Mouse (Mus musculus) neural tube, embryonic 14.5 days (tissue): ENCODE measurements at regions not wholly inside any gene's neighbourhood (a gene's known extent, or its start where the extent isn't known, plus 50 kb on each side); places are given as distances from the start of the nearest gene placed in this dataset.

Experiments
- ATAC-seq: fragments of 200-750 bp; cut with Nextera tagmentation; 2 replicates; pipeline ENCODE4 v1.8.0; 2017; ENCODE audit warnings: low read depth, mild to moderate bottlenecking, moderate TSS enrichment, moderate library complexity
- H3K27ac ChIP-seq: fragments of 300-500 bp; sonication (generic); 2 replicates; pipeline ENCODE4 v1.5.1; 2014; ENCODE audit warnings: low read depth, mild to moderate bottlenecking, control low read depth, low read length, moderate library complexity, mixed read lengths
- H3K27me3 ChIP-seq: fragments of 300-500 bp; sonication (generic); 2 replicates; pipeline ENCODE4 v1.6.1; 2014; ENCODE audit warnings: low read length; ENCODE audit not compliant: control insufficient read depth, insufficient read depth
- H3K36me3 ChIP-seq: fragments of 300-500 bp; sonication (generic); 2 replicates; pipeline ENCODE4 v1.6.1; 2014; ENCODE audit warnings: low read length, mixed read lengths; ENCODE audit not compliant: control insufficient read depth, insufficient read depth
- H3K4me1 ChIP-seq: fragments of 300-500 bp; sonication (generic); 2 replicates; pipeline ENCODE4 v1.6.1; 2014; ENCODE audit warnings: low read length; ENCODE audit not compliant: control insufficient read depth, insufficient read depth
- H3K4me2 ChIP-seq: fragments of 300-500 bp; sonication (generic); 2 replicates; pipeline ENCODE4 v1.6.1; 2014; ENCODE audit warnings: mild to moderate bottlenecking, low read depth, low read length, control low read depth
- H3K4me3 ChIP-seq: fragments of 300-500 bp; sonication (generic); 2 replicates; pipeline ENCODE4 v1.5.1; 2014; ENCODE audit warnings: low read depth, low read length, control low read depth, mixed read lengths
- H3K9ac ChIP-seq: fragments of 300-500 bp; sonication (generic); replicated peaks from 2 replicates; pipeline ENCODE4 v1.6.1; 2014; ENCODE audit warnings: low read depth, mild to moderate bottlenecking, control low read depth, low read length, mixed read lengths
- H3K9me3 ChIP-seq: fragments of 300-500 bp; sonication (generic); 2 replicates; pipeline ENCODE4 v1.6.1; 2016; ENCODE audit warnings: low read length; ENCODE audit not compliant: control insufficient read depth
- WGBS: fragments of 180-500 bp; shearing (Covaris S2); extraction: QIAGEN DNeasy Blood & Tissue Kit; methylation state at CpG from one replicate; pipeline ENCODE4 v1.1.7; 2014; 5-methylcytosine and 5-hydroxymethylcytosine counted together

DNA sequence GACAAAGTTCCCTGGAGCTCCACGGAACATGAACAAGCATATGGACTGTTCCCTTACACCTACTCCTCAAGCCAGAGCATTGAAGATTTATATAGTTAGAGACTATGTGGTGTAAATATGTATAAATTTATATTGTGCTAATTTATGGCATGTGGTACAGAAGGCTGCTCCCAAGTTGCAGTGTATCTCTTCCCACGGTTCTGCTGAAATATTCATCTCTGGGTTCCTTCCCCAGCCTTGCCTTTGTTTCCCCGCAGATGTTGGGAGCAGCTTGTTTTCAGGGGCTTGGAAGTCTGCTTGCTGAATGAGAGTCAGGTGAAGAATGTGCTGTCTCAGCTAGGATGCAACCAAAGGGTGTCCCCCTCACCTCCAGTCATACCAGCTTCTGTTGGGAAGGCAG is 128.0 kb upstream of the Atxn1 start:
- WGBS = 95% methylated on average over 3 of the region's 3 CpGs
- Histone ChIP-seq H3K27ac (no peak overlapping the region), H3K27me3 (no peaks in the 10 kb centered on the region), H3K4me1 (no peaks in the 10 kb centered on the region), H3K9me3 (no peaks in the 10 kb centered on the region), H3K4me3 (no peak overlapping the region), H3K36me3 (no peaks in the 10 kb centered on the region), H3K4me2 (no peak overlapping the region), H3K9ac (no peak overlapping the region)
- ATAC-seq = no peak

DNA sequence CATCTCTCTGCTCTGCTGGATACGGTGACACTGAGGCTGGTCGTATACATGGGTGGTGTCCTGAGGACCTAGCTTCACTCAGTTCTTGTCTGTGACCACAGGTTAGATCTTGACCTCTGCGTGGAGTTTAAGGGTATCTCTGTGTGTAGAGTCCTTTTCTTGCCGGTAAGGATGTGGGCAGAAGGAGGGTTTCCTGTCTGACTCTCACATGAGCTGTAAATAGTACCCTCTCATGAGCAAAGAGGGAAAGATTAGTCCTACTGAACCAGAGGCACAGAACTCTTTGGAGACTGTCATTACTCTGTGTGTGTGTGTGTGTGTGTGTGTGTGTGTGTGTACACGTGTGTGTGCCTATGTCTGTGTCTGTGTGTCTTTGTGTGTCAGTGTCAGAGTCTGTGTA is 126.3 kb upstream of the Atxn1 start:
- Histone ChIP-seq H3K27me3 (no peaks in the 10 kb centered on the region), H3K36me3 (no peaks in the 10 kb centered on the region), H3K4me2 (no peak overlapping the region), H3K4me3 (no peak overlapping the region), H3K27ac (no peak overlapping the region), H3K4me1 (no peaks in the 10 kb centered on the region), H3K9me3 (no peaks in the 10 kb centered on the region), H3K9ac (no peak overlapping the region)
- WGBS = 84% methylated on average over 5 of the region's 5 CpGs
- ATAC-seq = no peak

DNA sequence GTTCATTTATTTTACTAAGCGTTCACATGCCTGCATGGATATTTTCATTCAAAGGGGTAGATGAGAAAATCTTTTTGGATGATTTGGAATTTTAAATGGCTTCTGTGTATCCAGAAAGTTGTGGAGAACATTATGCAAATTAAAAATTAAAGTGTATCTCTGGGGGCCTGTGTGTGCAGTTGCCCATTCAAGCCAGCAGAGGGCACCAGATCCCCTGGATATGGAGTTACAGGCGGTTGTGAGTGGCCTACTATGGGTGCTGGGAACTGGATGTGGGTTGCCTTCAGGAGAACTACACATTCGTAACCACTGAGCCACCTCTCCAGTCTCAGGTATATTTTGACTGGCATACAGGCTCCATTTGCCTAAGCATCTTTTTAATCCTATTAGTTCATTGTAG is 123.4 kb upstream of the Atxn1 start:
- ATAC-seq = no peak
- H3K9ac ChIP-seq = no peak overlapping the region
- no peak overlapping the region for H3K4me2 ChIP-seq
- no peaks in the 10 kb centered on the region for H3K36me3 ChIP-seq
- no peaks in the 10 kb centered on the region for H3K4me1 ChIP-seq
- no peak overlapping the region for H3K4me3 ChIP-seq
- 92% methylated on average over 3 of the region's 3 CpGs for WGBS
- no peaks in the 10 kb centered on the region for H3K9me3 ChIP-seq
- no peaks in the 10 kb centered on the region for H3K27me3 ChIP-seq
- no peak overlapping the region for H3K27ac ChIP-seq

DNA sequence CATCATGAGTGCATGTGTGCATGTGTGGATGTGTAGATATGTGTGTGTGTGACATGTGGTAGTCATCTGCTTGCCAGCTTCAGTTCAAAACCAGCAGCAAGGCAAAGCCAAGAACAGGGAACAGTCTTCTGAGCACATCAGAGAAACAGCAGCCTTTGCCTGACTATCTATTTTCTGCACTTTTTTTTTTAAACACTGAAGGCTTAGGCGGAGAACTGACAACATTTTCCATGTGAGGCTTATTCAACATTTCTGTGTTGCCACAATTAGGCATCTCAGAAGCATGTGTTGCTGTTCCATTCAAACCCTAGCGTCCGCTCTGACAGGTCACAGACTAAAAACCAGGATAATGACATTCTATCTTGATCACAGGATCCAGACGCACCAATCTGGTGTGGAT is 122.9 kb upstream of the Atxn1 start:
- H3K36me3 ChIP-seq = no peaks in the 10 kb centered on the region
- ATAC-seq = no peak
- no peak overlapping the region for H3K4me2 ChIP-seq
- no peak overlapping the region for H3K27ac ChIP-seq
- H3K27me3 ChIP-seq = no peaks in the 10 kb centered on the region
- no peak overlapping the region for H3K9ac ChIP-seq
- no peaks in the 10 kb centered on the region for H3K4me1 ChIP-seq
- H3K4me3 ChIP-seq = no peak overlapping the region
- H3K9me3 ChIP-seq = no peaks in the 10 kb centered on the region
- 93% methylated on average over 4 of the region's 4 CpGs for WGBS

DNA sequence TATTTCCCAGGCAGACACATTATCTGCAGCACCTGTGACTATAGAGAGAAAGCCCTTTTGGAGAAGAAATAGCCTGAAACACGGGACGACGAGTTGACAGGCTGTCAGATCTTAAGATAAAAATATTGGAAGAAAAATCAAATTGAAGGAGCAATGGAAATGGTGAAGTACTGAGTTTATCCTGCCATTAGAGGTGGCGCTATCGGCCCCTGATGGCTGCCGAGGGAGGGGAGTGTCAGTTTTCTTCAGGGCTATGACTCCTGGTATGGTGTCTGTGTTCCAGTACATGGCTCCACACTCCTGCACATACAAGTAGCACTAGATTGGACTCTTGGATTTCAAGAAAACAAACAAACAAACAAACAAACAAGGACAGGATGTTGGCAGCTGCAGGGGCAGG is 112.1 kb upstream of the Atxn1 start:
- WGBS = 81% methylated on average over 6 of the region's 6 CpGs
- Histone ChIP-seq H3K27me3 (no peaks in the 10 kb centered on the region), H3K9me3 (no peaks in the 10 kb centered on the region), H3K4me2 (no peak overlapping the region), H3K27ac (no peak overlapping the region), H3K9ac (no peak overlapping the region), H3K4me1 (no peaks in the 10 kb centered on the region), H3K4me3 (no peak overlapping the region), H3K36me3 (no peaks in the 10 kb centered on the region)
- no peak for ATAC-seq

DNA sequence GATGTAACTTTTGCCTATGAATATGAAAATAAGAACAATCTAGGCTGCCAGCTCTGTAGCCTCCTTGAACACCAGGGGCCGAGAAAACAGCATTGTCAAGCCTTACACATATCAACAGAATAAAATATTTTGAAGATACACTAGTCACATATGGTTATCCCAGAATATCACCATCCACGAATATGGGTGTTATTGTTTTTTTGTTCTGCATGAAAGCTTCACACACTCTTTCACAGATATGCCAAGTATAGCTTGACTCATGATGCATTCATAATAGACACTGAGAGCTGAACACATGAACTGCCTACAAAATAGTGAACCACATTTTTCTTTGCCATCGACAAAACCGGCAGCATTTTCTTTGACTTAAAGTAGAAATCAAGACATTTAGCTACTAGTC is 106.9 kb upstream of the Atxn1 start:
- Histone ChIP-seq H3K9me3 (no peaks in the 10 kb centered on the region), H3K36me3 (no peaks in the 10 kb centered on the region), H3K9ac (no peak overlapping the region), H3K4me3 (no peak overlapping the region), H3K27ac (no peak overlapping the region), H3K4me1 (no peaks in the 10 kb centered on the region), H3K4me2 (no peak overlapping the region), H3K27me3 (no peaks in the 10 kb centered on the region)
- 97% methylated on average over 4 of the region's 4 CpGs for WGBS
- ATAC-seq = no peak

DNA sequence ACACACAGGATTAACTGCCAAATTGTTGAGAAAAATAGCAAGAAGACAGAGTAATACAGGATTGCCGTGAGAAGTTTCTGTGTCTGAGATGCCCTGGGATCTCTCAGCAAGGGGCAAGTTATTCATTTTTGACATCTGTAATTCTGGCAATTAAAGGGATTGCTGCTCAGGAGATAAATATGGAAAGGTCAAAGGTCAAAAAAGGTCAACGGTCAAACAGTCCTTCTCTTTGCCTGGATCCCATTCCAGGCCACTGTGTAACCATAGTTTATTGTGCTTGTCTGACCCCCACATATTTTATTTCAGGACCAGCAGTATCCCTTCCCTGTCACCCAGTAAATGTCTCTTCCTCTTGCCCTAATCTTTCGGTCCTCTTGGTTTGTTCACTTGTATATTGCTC is 104.8 kb upstream of the Atxn1 start:
- H3K36me3 ChIP-seq = no peaks in the 10 kb centered on the region
- no peak for ATAC-seq

DNA sequence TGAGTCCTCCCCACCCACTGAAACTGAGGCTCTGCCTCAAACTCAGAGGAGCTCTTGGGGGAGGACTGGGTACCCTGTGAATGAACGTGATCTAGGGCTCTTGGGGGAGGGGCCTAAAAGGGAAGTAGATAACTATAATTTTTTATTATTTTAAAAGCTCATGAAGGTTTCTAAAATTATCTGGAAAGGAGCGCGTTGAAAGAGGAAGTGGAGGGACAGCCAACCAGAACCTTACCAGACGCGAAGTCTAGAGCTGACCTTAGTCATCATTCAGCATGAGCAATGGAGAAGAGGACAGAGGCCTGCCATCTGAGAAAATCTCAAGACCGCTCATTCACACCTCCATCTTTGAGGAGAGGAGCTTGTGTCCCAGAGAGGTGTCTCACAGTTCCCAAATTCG is 98.0 kb upstream of the Atxn1 start:
- 96% methylated on average over 7 of the region's 7 CpGs for WGBS
- no peaks in the 10 kb centered on the region for H3K4me1 ChIP-seq
- H3K4me2 ChIP-seq = no peak overlapping the region
- H3K27me3 ChIP-seq = no peaks in the 10 kb centered on the region
- H3K36me3 ChIP-seq = no peaks in the 10 kb centered on the region
- no peaks in the 10 kb centered on the region for H3K9me3 ChIP-seq
- H3K9ac ChIP-seq = no peak overlapping the region
- no peak overlapping the region for H3K4me3 ChIP-seq
- no peak for ATAC-seq
- no peak overlapping the region for H3K27ac ChIP-seq

More for the DNA sequence above, 104.8 kb upstream of the Atxn1 start:
- H3K9me3 ChIP-seq = no peaks in the 10 kb centered on the region
- 47% methylated on average over 3 of the region's 3 CpGs for WGBS
- no peaks in the 10 kb centered on the region for H3K27me3 ChIP-seq
- no peak overlapping the region for H3K4me3 ChIP-seq
- no peak overlapping the region for H3K4me2 ChIP-seq
- H3K4me1 ChIP-seq = no peaks in the 10 kb centered on the region
- no peak overlapping the region for H3K27ac ChIP-seq
- H3K9ac ChIP-seq = no peak overlapping the region

DNA sequence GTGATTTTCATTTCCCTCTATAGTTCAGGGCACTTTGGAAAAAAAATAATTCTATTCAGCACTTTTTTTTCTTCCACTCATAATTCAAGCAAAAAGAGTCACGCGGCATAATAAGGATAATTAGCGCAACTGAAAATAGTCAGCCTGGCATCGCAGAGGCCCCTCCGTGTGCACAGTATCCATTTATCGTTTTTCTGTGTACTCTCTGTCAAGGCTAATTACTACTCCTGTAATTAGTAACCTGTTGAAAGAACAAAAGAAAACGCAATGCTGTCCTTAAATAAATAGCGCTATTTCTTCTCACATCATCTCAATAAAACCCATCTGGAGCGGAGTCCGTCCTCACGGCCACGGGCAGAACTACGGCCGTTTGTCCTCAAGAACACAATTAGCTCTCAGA is 95.1 kb upstream of the Atxn1 start:
- H3K27me3 ChIP-seq = no peaks in the 10 kb centered on the region
- no peak overlapping the region for H3K9ac ChIP-seq
- H3K4me1 ChIP-seq = no peaks in the 10 kb centered on the region
- no peak overlapping the region for H3K4me3 ChIP-seq
- no peak for ATAC-seq
- no peaks in the 10 kb centered on the region for H3K9me3 ChIP-seq
- no peak overlapping the region for H3K27ac ChIP-seq
- H3K4me2 ChIP-seq = no peak overlapping the region
- WGBS = 71% methylated on average over 14 of the region's 14 CpGs
- no peaks in the 10 kb centered on the region for H3K36me3 ChIP-seq

DNA sequence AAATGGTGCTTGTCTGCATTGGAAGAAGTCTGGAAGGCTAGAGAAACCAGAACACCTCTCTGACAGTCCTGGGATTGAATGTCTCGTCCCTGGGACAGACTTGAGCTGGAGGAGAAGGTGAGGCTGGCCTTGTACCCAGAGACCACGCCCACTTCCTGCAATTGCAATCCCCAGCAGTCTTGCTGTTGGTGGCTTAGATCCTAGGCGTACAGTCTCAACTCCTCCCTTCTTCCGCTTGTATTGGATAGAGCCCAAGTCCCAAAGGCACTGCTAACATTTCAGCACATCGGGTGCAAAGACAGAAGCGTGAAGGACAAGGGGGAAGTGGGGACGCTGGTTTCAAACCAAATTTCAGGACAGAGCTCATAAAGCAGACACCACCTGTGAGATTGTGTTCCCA is 94.1 kb upstream of the Atxn1 start:
- Histone ChIP-seq H3K9ac (no peak overlapping the region), H3K4me3 (no peak overlapping the region)

More for the DNA sequence above, 94.1 kb upstream of the Atxn1 start:
- Histone ChIP-seq H3K4me2 (no peak overlapping the region), H3K36me3 (no peaks in the 10 kb centered on the region), H3K4me1 (no peaks in the 10 kb centered on the region), H3K27ac (no peak overlapping the region), H3K27me3 (no peaks in the 10 kb centered on the region), H3K9me3 (no peaks in the 10 kb centered on the region)
- no peak for ATAC-seq
- WGBS = 52% methylated on average over 7 of the region's 7 CpGs
